Mouse (Mus musculus): Measurements from ENCODE around the gene Togaram1.

- TF ChIP-seq GATA1 (IDR thresholded peaks at IDR 0.05; ENCODE audit: low read length) (no peak), TAL1 (IDR thresholded peaks at IDR 0.05; ENCODE audit: low read length) (no peak)
Observed at GRCm38 (mm10) chr12:64966652-64967435, 1.2 kb downstream of the Togaram1 start.
